Mouse (Mus musculus) bone marrow, adult 2 months (tissue): Measurements from ENCODE around the gene Spg7. TPM values are rescaled to one million over a fixed set of nuclear protein-coding genes. Genes with fewer than 3 reads are reported as not detected.

Experiments used
- H3K27ac ChIP-seq: fragments of 200-500 bp; 2 replicates; pipeline ENCODE4 v1.5.1; 2012; ENCODE audit warnings: low read depth, mild to moderate bottlenecking, control low read depth, inconsistent platforms, low read length; ENCODE audit not compliant: control insufficient read depth, poor library complexity, insufficient read depth
- H3K4me1 ChIP-seq: fragments of 200-500 bp; 2 replicates; pipeline ENCODE4 v1.6.1; 2011; ENCODE audit warnings: low read length; ENCODE audit not compliant: control insufficient read depth, insufficient read depth
- H3K4me3 ChIP-seq: fragments of 200-500 bp; replicated peaks from 2 replicates; pipeline ENCODE3; 2011; ENCODE audit warnings: mild to moderate bottlenecking, low read depth, low read length, control low read depth; ENCODE audit not compliant: control insufficient read depth
- CTCF ChIP-seq: fragments of 200-500 bp; IDR thresholded peaks from 2 replicates; pipeline ENCODE4 v1.5.1; 2011; ENCODE audit warnings: low read length, control low read depth; ENCODE audit not compliant: control insufficient read depth, insufficient read depth
- POLR2A ChIP-seq: fragments of 200-500 bp; IDR thresholded peaks from 2 replicates; pipeline ENCODE4 v1.6.1; 2011; ENCODE audit warnings: low read depth, mild to moderate bottlenecking, control low read depth, low read length, borderline replicate concordance; ENCODE audit not compliant: control insufficient read depth
- WGBS: fragments of 180-500 bp; shearing (Covaris S2); methylation state at CpG from one replicate; pipeline ENCODE4 v1.1.7; 2018; 5-methylcytosine and 5-hydroxymethylcytosine counted together
- polyA plus RNA-seq: library from polyadenylated mRNA; stranded (reverse); fragments of >200 nt; gene quantifications from 2 replicates; pipeline ENCODE4 v1.2.4, GENCODE M21; 2011; ENCODE audit warnings: low replicate concordance; ENCODE audit not compliant: missing spikeins, insufficient read depth, insufficient read length

Gene Spg7
- polyA plus RNA-seq, 1 experiment = 74.6 TPM

- H3K4me3 ChIP-seq = peak overlapping the region; percentile 98
- WGBS = under 1% methylated on average over 84 of the region's 84 CpGs
- no peaks in the 10 kb centered on the region; the same call in 1 of the 2 replicates for H3K4me1 ChIP-seq
- TF ChIP-seq CTCF = peak; percentile 47; the same call in 1 of the 2 replicates
- TF ChIP-seq POLR2A = peak; percentile 98
- peak overlapping the region; percentile 95 for H3K27ac ChIP-seq
Measured at GRCm38 (mm10) chr8:123065214-123066100, 2.7 kb downstream of the Spg7 start.

GRCm38 (mm10) chr8:123066101-123066683 lies 3.5 kb downstream of the Spg7 start:
- Histone ChIP-seq H3K4me1 (no peaks in the 10 kb centered on the region; the same call in 1 of the 2 replicates), H3K4me3 (peak overlapping the region; percentile 98), H3K27ac (peak overlapping the region; percentile 95)
- no peak for TF ChIP-seq POLR2A
- TF ChIP-seq CTCF = no peak
- 22% methylated on average over 7 of the region's 7 CpGs for WGBS

GRCm38 (mm10) chr8:123071176-123071575 lies 8.4 kb downstream of the Spg7 start:
- H3K4me1 ChIP-seq = no peaks in the 10 kb centered on the region; the same call in 1 of the 2 replicates
- TF ChIP-seq CTCF = no peak
- 77% methylated on average over 4 of the region's 4 CpGs for WGBS
- H3K4me3 ChIP-seq = no peak overlapping the region
- H3K27ac ChIP-seq = no peak overlapping the region

- TF ChIP-seq CTCF (no peak), POLR2A (no peak)
- Histone ChIP-seq H3K27ac (no peak overlapping the region), H3K4me1 (peaks cover 4% of the 10 kb centered on the region; the same call in 1 of the 2 replicates), H3K4me3 (no peak overlapping the region)
- WGBS = 53% methylated on average over 6 of the region's 6 CpGs
Measured at GRCm38 (mm10) chr8:123077213-123077612, 14.5 kb downstream of the Spg7 start.

- no peak overlapping the region for H3K27ac ChIP-seq
- TF ChIP-seq POLR2A (no peak), CTCF (no peak)
- H3K4me1 ChIP-seq = no peaks in the 10 kb centered on the region
- H3K4me3 ChIP-seq = no peak overlapping the region
- 94% methylated on average over 6 of the region's 6 CpGs for WGBS
Measured at GRCm38 (mm10) chr8:123082993-123083392, 20.3 kb downstream of the Spg7 start.

- 90% methylated on average over 12 of the region's 12 CpGs for WGBS
- Histone ChIP-seq H3K4me3 (no peak overlapping the region), H3K27ac (no peak overlapping the region), H3K4me1 (no peaks in the 10 kb centered on the region)
- no peak for TF ChIP-seq POLR2A
- TF ChIP-seq CTCF = no peak
Measured at GRCm38 (mm10) chr8:123083610-123084009, 20.9 kb downstream of the Spg7 start.

- TF ChIP-seq POLR2A (no peak), CTCF (no peak)
- whole genome bisulfite sequencing = 86% methylated on average over 9 of the region's 9 CpGs
- Histone ChIP-seq H3K4me3 (no peak overlapping the region), H3K4me1 (no peaks in the 10 kb centered on the region), H3K27ac (no peak overlapping the region)
Measured at GRCm38 (mm10) chr8:123087289-123087688, 24.5 kb downstream of the Spg7 start.

- TF ChIP-seq CTCF (no peak), POLR2A (no peak)
- Histone ChIP-seq H3K27ac (no peak overlapping the region), H3K4me3 (no peak overlapping the region), H3K4me1 (no peaks in the 10 kb centered on the region; the same call in 1 of the 2 replicates)
- WGBS = 83% methylated on average over 11 of the region's 11 CpGs
Measured at GRCm38 (mm10) chr8:123097216-123097615, 34.5 kb downstream of the Spg7 start.
